Mouse (Mus musculus): ENCODE results near the gene Krtap9-1. TPM values are rescaled to one million over a fixed set of nuclear protein-coding genes. Genes with fewer than 3 reads are reported as not detected.

The Krtap9-1 gene
- not detected in 2 replicates for polyA plus RNA-seq (2012)

GRCm38 (mm10) chr11:99873089-99873488 is at the start of gene Krtap9-1:
Krtap9-1 (plus strand) TSS chr11:99873389.

GRCm38 (mm10) chr11:99837966-99838365 is 35.2 kb upstream of the Krtap9-1 start, which contains the start of gene 2300003K06Rik:
2300003K06Rik (minus strand) TSS chr11:99838066.

DNA sequence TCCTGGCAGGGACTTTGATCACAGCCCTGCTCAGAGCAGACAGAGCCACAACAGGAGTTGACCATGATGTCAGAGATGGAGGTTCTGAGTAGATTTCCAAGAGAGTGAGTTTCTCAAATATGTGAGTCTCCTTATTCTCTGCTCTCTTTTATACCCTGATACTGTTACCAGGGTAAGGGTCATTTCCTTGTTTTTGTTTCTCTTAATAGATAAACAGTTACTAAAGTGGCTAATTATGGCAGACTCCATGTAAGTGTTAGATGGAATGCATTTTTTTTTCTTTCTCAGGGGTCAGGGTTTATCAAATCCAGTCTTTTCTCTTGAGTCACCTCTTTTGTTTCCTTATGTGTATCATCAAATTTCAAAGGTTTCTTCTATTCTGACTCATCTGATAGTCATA is 21.7 kb upstream of the Krtap9-1 start, which contains the start of gene Krtap4-16:
TSS of gene Krtap4-16 (minus strand) at position 101 of the 400 bp plus-strand sequence.

DNA sequence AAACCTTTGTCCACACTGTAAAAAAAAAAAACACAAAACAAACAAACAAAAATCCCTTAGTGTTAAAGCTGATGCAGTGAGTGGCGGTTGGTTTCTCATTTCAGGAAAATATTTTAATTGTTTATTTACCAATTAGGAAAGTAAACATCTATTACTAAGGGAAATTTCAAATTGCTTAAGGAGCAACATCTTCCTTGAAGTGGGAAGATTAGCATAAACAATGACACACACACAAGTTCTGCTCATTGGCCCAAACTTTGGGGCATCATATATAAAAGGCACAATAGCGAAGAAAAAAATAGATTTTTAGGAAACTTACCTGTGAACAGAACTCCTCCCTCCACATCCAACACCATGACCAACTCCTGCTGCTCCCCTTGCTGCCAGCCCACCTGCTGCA is 15.6 kb upstream of the Krtap9-1 start, which contains the start of gene Gm11568:
TSS of gene Gm11568 (plus strand) at position 301 of the 400 bp plus-strand sequence.

GRCm38 (mm10) chr11:99864176-99864575 is 9.0 kb upstream of the Krtap9-1 start, which contains the start of gene Gm11559:
Gm11559 (plus strand) TSS chr11:99864476.

GRCm38 (mm10) chr11:99878887-99879286 is 5.7 kb downstream of the Krtap9-1 start, which contains the start of gene Gm11567:
Gm11567 (plus strand) TSS chr11:99879187.

GRCm38 (mm10) chr11:99907620-99908019 is 34.4 kb downstream of the Krtap9-1 start, which contains the start of gene Krtap31-1:
Krtap31-1 (plus strand) TSS chr11:99907920.

GRCm38 (mm10) chr11:99914451-99914850 is 41.3 kb downstream of the Krtap9-1 start, which contains the start of gene Gm11565:
Gm11565 (plus strand) TSS chr11:99914751.

Other genes with a start within 250 kb of the Krtap9-1 start
- 0.11 TPM in 1 of 2 replicates, not detected in the other for gene Krtap4-1, start 245.2 kb upstream of the Krtap9-1 start, polyA plus RNA-seq (2012)
- not detected in 2 replicates for gene Krtap4-2, start 238.3 kb upstream of the Krtap9-1 start, polyA plus RNA-seq (2012)
- not detected in 2 replicates for gene Krtap4-7, start 229.3 kb upstream of the Krtap9-1 start, polyA plus RNA-seq (2012)
- not detected in 2 replicates for gene Gm11555, start 223.2 kb upstream of the Krtap9-1 start, polyA plus RNA-seq (2012)
- not detected in 2 replicates for gene Gm11563, start 214.4 kb upstream of the Krtap9-1 start, polyA plus RNA-seq (2012)
- gene Krtap4-6, start 207.4 kb upstream of the Krtap9-1 start, polyA plus RNA-seq (2012), result 0.08 TPM in 1 of 2 replicates, not detected in the other
- not detected in 2 replicates for gene Gm14190, start 182.6 kb upstream of the Krtap9-1 start, polyA plus RNA-seq (2012)
- not detected in 2 replicates for gene Gm14180, start 139.1 kb upstream of the Krtap9-1 start, polyA plus RNA-seq (2012)
- gene Gm11595, start 100.5 kb upstream of the Krtap9-1 start, polyA plus RNA-seq (2012), result not detected in 2 replicates
- not detected in 2 replicates for gene Krtap4-8, start 92.7 kb upstream of the Krtap9-1 start, polyA plus RNA-seq (2012)
- gene Krtap4-9, start 88.2 kb upstream of the Krtap9-1 start, polyA plus RNA-seq (2012), result not detected in 2 replicates
- gene Gm11596, start 79.9 kb upstream of the Krtap9-1 start, polyA plus RNA-seq (2012), result not detected in 2 replicates
- gene Gm11569, start 74.5 kb upstream of the Krtap9-1 start, polyA plus RNA-seq (2012), result not detected in 2 replicates
- not detected in 2 replicates for gene Gm11554, start 68.9 kb upstream of the Krtap9-1 start, polyA plus RNA-seq (2012)
- not detected in 2 replicates for gene Krtap4-13, start 63.5 kb upstream of the Krtap9-1 start, polyA plus RNA-seq (2012)
- gene Gm11564, start 57.7 kb upstream of the Krtap9-1 start, polyA plus RNA-seq (2012), result not detected in 2 replicates
- not detected in 2 replicates for gene 2300003K06Rik, start 35.3 kb upstream of the Krtap9-1 start, polyA plus RNA-seq (2012)
- not detected in 2 replicates for gene Krtap4-16, start 21.8 kb upstream of the Krtap9-1 start, polyA plus RNA-seq (2012)
- gene Gm11568, start 15.5 kb upstream of the Krtap9-1 start, polyA plus RNA-seq (2012), result not detected in 2 replicates
- gene Gm11559, start 8.9 kb upstream of the Krtap9-1 start, polyA plus RNA-seq (2012), result not detected in 2 replicates
- not detected in 2 replicates for gene Gm11567, start 5.8 kb downstream of the Krtap9-1 start, polyA plus RNA-seq (2012)
- gene Krtap31-1, start 34.5 kb downstream of the Krtap9-1 start, polyA plus RNA-seq (2012), result not detected in 2 replicates
- gene Gm11565, start 41.4 kb downstream of the Krtap9-1 start, polyA plus RNA-seq (2012), result not detected in 2 replicates
- not detected in 2 replicates for gene Krtap31-2, start 62.9 kb downstream of the Krtap9-1 start, polyA plus RNA-seq (2012)
- not detected in 2 replicates for gene Krtap9-5, start 75.1 kb downstream of the Krtap9-1 start, polyA plus RNA-seq (2012)
- gene Krtap29-1, start 105.7 kb downstream of the Krtap9-1 start, polyA plus RNA-seq (2012), result not detected in 2 replicates
- gene Krtap16-1, start 113.2 kb downstream of the Krtap9-1 start, polyA plus RNA-seq (2012), result not detected in 2 replicates
- gene Krtap17-1, start 120.6 kb downstream of the Krtap9-1 start, polyA plus RNA-seq (2012), result not detected in 2 replicates
- gene Krt33a, start 142.8 kb downstream of the Krtap9-1 start, polyA plus RNA-seq (2012), result not detected in 2 replicates
- not detected in 2 replicates for gene Krt33b, start 156.5 kb downstream of the Krtap9-1 start, polyA plus RNA-seq (2012)
- not detected in 2 replicates for gene Krt34, start 168.2 kb downstream of the Krtap9-1 start, polyA plus RNA-seq (2012)
- not detected in 2 replicates for gene Krt31, start 177.2 kb downstream of the Krtap9-1 start, polyA plus RNA-seq (2012)
- gene Krt32, start 214.8 kb downstream of the Krtap9-1 start, polyA plus RNA-seq (2012), result not detected in 2 replicates
- not detected in 2 replicates for gene Krt35, start 222.9 kb downstream of the Krtap9-1 start, polyA plus RNA-seq (2012)
- not detected in 2 replicates for gene Krt36, start 232.2 kb downstream of the Krtap9-1 start, polyA plus RNA-seq (2012)
- gene Krt13, start 248.2 kb downstream of the Krtap9-1 start, polyA plus RNA-seq (2012), result not detected in 2 replicates